Mouse (Mus musculus): ENCODE measurements around the gene Nit1. TPM values are rescaled to one million over a fixed set of nuclear protein-coding genes. Genes with fewer than 3 reads are reported as not detected.

Nit1 gene
- total and polyA plus RNA-seq, 3 experiments, result 17.9 to 26.3 TPM; not detected in 1

DNA sequence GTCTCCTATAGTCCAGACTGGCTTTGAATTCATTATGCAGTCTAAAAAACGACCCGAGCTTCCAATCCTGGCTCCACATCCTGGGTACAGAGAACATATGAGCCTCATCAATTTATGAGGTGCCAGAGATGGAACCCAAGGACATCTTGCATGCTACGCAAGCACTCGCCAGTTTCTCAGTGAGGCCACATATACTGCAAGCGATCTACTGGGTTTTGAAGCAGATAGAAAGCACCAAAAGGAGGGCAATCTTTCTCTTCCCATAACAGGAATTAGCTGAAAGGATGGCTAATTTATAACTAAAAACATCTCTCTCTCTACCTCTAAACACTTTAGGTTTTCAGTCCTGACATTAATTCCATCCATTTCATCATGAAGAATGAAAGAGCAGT lies 51.5 kb downstream of the Nit1 start:
- Histone ChIP-seq H3K4me1 (ENCODE audit: control insufficient read depth in 1 of 2, insufficient read depth in 2 of 2, low read length in 2 of 2) (peaks cover 0 to 9% of the 10 kb centered on the region in 2 experiments; a peak in 3 of 4 replicates), H3K36me3 (ENCODE audit: control insufficient read depth in 1 of 2, insufficient read depth in 2 of 2, low read length in 2 of 2) (peaks cover 0 to 14% of the 10 kb centered on the region in 2 experiments; a peak in 2 of 4 replicates), H3K9me3 (replicated peaks; ENCODE audit: insufficient read depth, low read length) (no peaks in the 10 kb centered on the region), H3K27ac (ENCODE audit: control insufficient read depth, low read depth, low read length) (peak overlapping the region; percentile 99; the same call in 1 of the 2 replicates), H3K27me3 (ENCODE audit: control insufficient read depth in 1 of 2, insufficient read depth in 2 of 2, low read length in 2 of 2) (no peaks in the 10 kb centered on the region; a peak in 1 of 4 replicates), H3K9ac (ENCODE audit: control insufficient read depth, low read depth, low read length, poor library complexity, severe bottlenecking) (peak overlapping the region; percentile 99), H3K4me3 (ENCODE audit: control insufficient read depth in 1 of 2, insufficient read depth in 1 of 2, low read depth in 2 of 2, low read length in 2 of 2) (peak overlapping the region; percentile 83 to 100), H3K79me2 (ENCODE audit: control insufficient read depth, insufficient read depth, low read length, poor library complexity) (peaks cover 14% of the 10 kb centered on the region)
- DNase-seq (ENCODE audit: low read depth, low spot score), result peak; percentile 62
- TF ChIP-seq BHLHE40 (IDR thresholded peaks at IDR 0.05; ENCODE audit: borderline replicate concordance, low read depth, low read length), result no peak
- 0 out of 2 replicates have a peak, but pooled peaks have one; percentile 19 for TF ChIP-seq CHD1 (IDR thresholded peaks at IDR 0.05; ENCODE audit: low read depth, low read length)

DNA sequence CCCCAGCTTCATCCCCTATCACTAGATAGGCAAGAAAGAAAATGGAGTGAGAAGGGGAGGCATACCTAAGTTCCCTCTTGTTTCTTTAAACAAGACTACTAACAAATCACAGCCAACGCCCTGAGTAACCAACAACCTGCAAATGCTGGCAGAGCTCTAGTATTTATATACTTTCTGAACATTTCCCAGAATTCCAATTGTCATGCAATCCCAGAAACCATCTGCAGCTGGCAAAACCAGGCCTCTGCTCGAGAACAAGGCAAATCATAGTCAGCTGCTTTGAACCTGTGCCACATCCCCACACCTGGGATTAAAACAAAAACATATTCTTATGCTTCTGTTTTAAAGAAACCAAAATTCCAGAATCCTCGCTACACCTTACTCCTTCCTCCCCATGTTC lies 52.1 kb downstream of the Nit1 start:
- peaks cover 14% of the 10 kb centered on the region for H3K79me2 ChIP-seq (ENCODE audit: control insufficient read depth, insufficient read depth, low read length, poor library complexity)
- H3K27ac ChIP-seq (ENCODE audit: control insufficient read depth, low read depth, low read length), result no peak overlapping the region
- H3K9ac ChIP-seq (ENCODE audit: control insufficient read depth, low read depth, low read length, poor library complexity, severe bottlenecking), result no peak overlapping the region
- H3K4me3 ChIP-seq (ENCODE audit: control insufficient read depth in 1 of 2, insufficient read depth in 1 of 2, low read depth in 2 of 2, low read length in 2 of 2), result peak overlapping the region in 1 of 2 experiments; percentile 83; a peak in 3 of 4 replicates
- TF ChIP-seq MYB (IDR thresholded peaks at IDR 0.05; ENCODE audit: low read depth, low read length), result no peak
- TF ChIP-seq CHD2 (IDR thresholded peaks at IDR 0.05; ENCODE audit: low read length), result no peak
- 0 out of 2 replicates have a peak, but pooled peaks have one; percentile 5 for TF ChIP-seq CHD1 (IDR thresholded peaks at IDR 0.05; ENCODE audit: low read depth, low read length)
- DNase-seq (ENCODE audit: low read depth, low spot score), result no peak
- H3K27me3 ChIP-seq (ENCODE audit: control insufficient read depth in 1 of 2, insufficient read depth in 2 of 2, low read length in 2 of 2), result no peaks in the 10 kb centered on the region; a peak in 1 of 4 replicates
- H3K36me3 ChIP-seq (ENCODE audit: control insufficient read depth in 1 of 2, insufficient read depth in 2 of 2, low read length in 2 of 2), result peaks cover 0 to 14% of the 10 kb centered on the region in 2 experiments; a peak in 2 of 4 replicates
- H3K4me1 ChIP-seq (ENCODE audit: control insufficient read depth in 1 of 2, insufficient read depth in 2 of 2, low read length in 2 of 2), result peaks cover 0 to 9% of the 10 kb centered on the region in 2 experiments; a peak in 3 of 4 replicates
- H3K9me3 ChIP-seq (replicated peaks; ENCODE audit: insufficient read depth, low read length), result no peaks in the 10 kb centered on the region

DNA sequence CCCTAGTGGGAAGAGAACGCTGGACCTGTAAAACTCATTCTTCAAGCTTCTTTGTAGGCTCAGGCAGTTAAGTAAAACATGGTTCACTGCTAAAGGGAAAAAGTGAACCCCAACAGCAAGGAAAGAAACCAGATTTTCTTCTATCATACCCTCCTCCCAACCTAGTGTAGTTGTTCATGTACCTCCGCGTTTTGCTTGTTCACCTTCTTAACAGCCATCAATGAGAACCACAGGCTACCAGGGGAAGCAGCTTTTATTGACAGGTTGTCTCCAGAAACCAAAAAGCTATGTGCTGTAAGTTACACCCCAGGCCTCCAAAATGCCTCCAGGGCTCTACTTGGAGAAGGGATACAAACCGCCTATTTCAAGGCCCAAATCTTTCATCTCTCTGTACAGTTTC lies 57.1 kb downstream of the Nit1 start:
- H3K27me3 ChIP-seq (ENCODE audit: control insufficient read depth in 1 of 2, insufficient read depth in 2 of 2, low read length in 2 of 2), result no peaks in the 10 kb centered on the region
- no peak overlapping the region for H3K27ac ChIP-seq (ENCODE audit: control insufficient read depth, low read depth, low read length)
- H3K9me3 ChIP-seq (replicated peaks; ENCODE audit: insufficient read depth, low read length), result no peaks in the 10 kb centered on the region
- H3K4me3 ChIP-seq (ENCODE audit: control insufficient read depth in 1 of 2, insufficient read depth in 1 of 2, low read depth in 2 of 2, low read length in 2 of 2), result no peak overlapping the region
- DNase-seq (ENCODE audit: low read depth, low spot score), result no peak
- peaks cover 0 to 9% of the 10 kb centered on the region in 2 experiments; a peak in 2 of 4 replicates for H3K36me3 ChIP-seq (ENCODE audit: control insufficient read depth in 1 of 2, insufficient read depth in 2 of 2, low read length in 2 of 2)
- peaks cover 14% of the 10 kb centered on the region for H3K79me2 ChIP-seq (ENCODE audit: control insufficient read depth, insufficient read depth, low read length, poor library complexity)
- H3K9ac ChIP-seq (ENCODE audit: control insufficient read depth, low read depth, low read length, poor library complexity, severe bottlenecking), result no peak overlapping the region
- TF ChIP-seq GATA1 (IDR thresholded peaks at IDR 0.05; ENCODE audit: low read depth, low read length), result no peak
- no peak for TF ChIP-seq SIN3A (IDR thresholded peaks at IDR 0.05; ENCODE audit: low read length)
- no peak for TF ChIP-seq EP300 (IDR thresholded peaks at IDR 0.05; ENCODE audit: low read depth in 1 of 2, low read length in 2 of 2)
- TF ChIP-seq JUND (IDR thresholded peaks at IDR 0.05; ENCODE audit: low read depth, low read length), result no peak
- no peak for TF ChIP-seq TAL1 (IDR thresholded peaks at IDR 0.05; ENCODE audit: low read length)
- no peak for TF ChIP-seq MAZ (IDR thresholded peaks at IDR 0.05; ENCODE audit: low read depth, low read length)
- no peak for TF ChIP-seq NELFE (IDR thresholded peaks at IDR 0.05; ENCODE audit: low read depth, low read length)
- no peak for TF ChIP-seq ELF1 (IDR thresholded peaks at IDR 0.05; ENCODE audit: low read depth, low read length)
- no peak for TF ChIP-seq POLR2AphosphoS5 (IDR thresholded peaks at IDR 0.05; ENCODE audit: borderline replicate concordance, low read depth, low read length)
- peaks cover 0 to 8% of the 10 kb centered on the region in 2 experiments for H3K4me1 ChIP-seq (ENCODE audit: control insufficient read depth in 1 of 2, insufficient read depth in 2 of 2, low read length in 2 of 2)

Other genes starting within 250 kb of the Nit1 start
- 0.69 and 0.75 TPM in 2 replicates for gene Cfap126, start 231.7 kb downstream of the Nit1 start, total RNA-seq (2012; rRNA removed)
- 1 to 10 TPM in 1 of 2 experiments, not detected in 1; 3.5 TPM for gene Cfap126, start 231.7 kb downstream of the Nit1 start, polyA plus RNA-seq (2012; ENCODE audit: insufficient read depth in 1 of 2, insufficient read length in 2 of 2, low read depth in 1 of 2, low replicate concordance in 2 of 2, missing spikeins in 1 of 2)
- 79.4 and 88.2 TPM in 2 replicates for gene Sdhc, start 195.0 kb downstream of the Nit1 start, total RNA-seq (2012; rRNA removed)
- 100 to 1,000 TPM in 1 of 2 experiments, not detected in 1; 224 TPM for gene Sdhc, start 195.0 kb downstream of the Nit1 start, polyA plus RNA-seq (2012; ENCODE audit: insufficient read depth in 1 of 2, insufficient read length in 2 of 2, low read depth in 1 of 2, low replicate concordance in 2 of 2, missing spikeins in 1 of 2)
- 0.10 TPM in 1 of 2 replicates, not detected in the other for gene Mpz, start 194.9 kb downstream of the Nit1 start, total RNA-seq (2012; rRNA removed)
- under 1 TPM in 1 of 2 experiments, not detected in 1; 0.28 TPM for gene Mpz, start 194.9 kb downstream of the Nit1 start, polyA plus RNA-seq (2012; ENCODE audit: insufficient read depth in 1 of 2, insufficient read length in 2 of 2, low read depth in 1 of 2, low replicate concordance in 2 of 2, missing spikeins in 1 of 2)
- not detected in 2 replicates for gene Pcp4l1, start 149.4 kb downstream of the Nit1 start, total RNA-seq (2012; rRNA removed)
- gene Pcp4l1, start 149.4 kb downstream of the Nit1 start, polyA plus RNA-seq (2012; ENCODE audit: insufficient read depth in 1 of 2, insufficient read length in 2 of 2, low read depth in 1 of 2, low replicate concordance in 2 of 2, missing spikeins in 1 of 2), result not detected
- gene Nr1i3, start 131.7 kb downstream of the Nit1 start, total RNA-seq (2012; rRNA removed), result 1.4 and 1.7 TPM in 2 replicates
- gene Nr1i3, start 131.7 kb downstream of the Nit1 start, polyA plus RNA-seq (2012; ENCODE audit: insufficient read depth in 1 of 2, insufficient read length in 2 of 2, low read depth in 1 of 2, low replicate concordance in 2 of 2, missing spikeins in 1 of 2), result under 1 TPM in 1 of 2 experiments, not detected in 1; 0.24 TPM
- 38.0 and 40.7 TPM in 2 replicates for gene Tomm40l, start 123.1 kb downstream of the Nit1 start, total RNA-seq (2012; rRNA removed)
- 10 to 100 TPM in 1 of 2 experiments, not detected in 1; 43.4 TPM for gene Tomm40l, start 123.1 kb downstream of the Nit1 start, polyA plus RNA-seq (2012; ENCODE audit: insufficient read depth in 1 of 2, insufficient read length in 2 of 2, low read depth in 1 of 2, low replicate concordance in 2 of 2, missing spikeins in 1 of 2)
- gene Apoa2, start 120.6 kb downstream of the Nit1 start, total RNA-seq (2012; rRNA removed), result not detected in 2 replicates
- gene Apoa2, start 120.6 kb downstream of the Nit1 start, polyA plus RNA-seq (2012; ENCODE audit: insufficient read depth in 1 of 2, insufficient read length in 2 of 2, low read depth in 1 of 2, low replicate concordance in 2 of 2, missing spikeins in 1 of 2), result under 1 TPM in 1 of 2 experiments, not detected in 1; 0.15 TPM
- gene Fcer1g, start 111.3 kb downstream of the Nit1 start, total RNA-seq (2012; rRNA removed), result 0.36 and 0.62 TPM in 2 replicates
- gene Fcer1g, start 111.3 kb downstream of the Nit1 start, polyA plus RNA-seq (2012; ENCODE audit: insufficient read depth in 1 of 2, insufficient read length in 2 of 2, low read depth in 1 of 2, low replicate concordance in 2 of 2, missing spikeins in 1 of 2), result 1 to 10 TPM in 1 of 2 experiments, not detected in 1; 1.1 TPM
- not detected in 2 replicates for gene Adamts4, start 95.2 kb downstream of the Nit1 start, total RNA-seq (2012; rRNA removed)
- gene Adamts4, start 95.2 kb downstream of the Nit1 start, polyA plus RNA-seq (2012; ENCODE audit: insufficient read depth in 1 of 2, insufficient read length in 2 of 2, low read depth in 1 of 2, low replicate concordance in 2 of 2, missing spikeins in 1 of 2), result under 1 TPM in 1 of 2 experiments, not detected in 1; 0.03 TPM
- gene Ndufs2, start 94.3 kb downstream of the Nit1 start, total RNA-seq (2012; rRNA removed), result 164 and 169 TPM in 2 replicates
- gene Ndufs2, start 94.3 kb downstream of the Nit1 start, polyA plus RNA-seq (2012; ENCODE audit: insufficient read depth in 1 of 2, insufficient read length in 2 of 2, low read depth in 1 of 2, low replicate concordance in 2 of 2, missing spikeins in 1 of 2), result 100 to 1,000 TPM; 292 to 415 TPM
- gene B4galt3, start 75.3 kb downstream of the Nit1 start, total RNA-seq (2012; rRNA removed), result 16.5 and 16.8 TPM in 2 replicates
- gene B4galt3, start 75.3 kb downstream of the Nit1 start, polyA plus RNA-seq (2012; ENCODE audit: insufficient read depth in 1 of 2, insufficient read length in 2 of 2, low read depth in 1 of 2, low replicate concordance in 2 of 2, missing spikeins in 1 of 2), result 10 to 100 TPM in 1 of 2 experiments, not detected in 1; 33.1 TPM
- 21.5 and 27.0 TPM in 2 replicates for gene Ppox, start 64.5 kb downstream of the Nit1 start, total RNA-seq (2012; rRNA removed)
- 10 to 100 TPM in 1 of 2 experiments, not detected in 1; 63.6 TPM for gene Ppox, start 64.5 kb downstream of the Nit1 start, polyA plus RNA-seq (2012; ENCODE audit: insufficient read depth in 1 of 2, insufficient read length in 2 of 2, low read depth in 1 of 2, low replicate concordance in 2 of 2, missing spikeins in 1 of 2)
- 10.0 and 11.3 TPM in 2 replicates for gene Usp21, start 57.7 kb downstream of the Nit1 start, total RNA-seq (2012; rRNA removed)
- 10 to 100 TPM in 1 of 2 experiments, not detected in 1; 66.4 TPM for gene Usp21, start 57.7 kb downstream of the Nit1 start, polyA plus RNA-seq (2012; ENCODE audit: insufficient read depth in 1 of 2, insufficient read length in 2 of 2, low read depth in 1 of 2, low replicate concordance in 2 of 2, missing spikeins in 1 of 2)
- 100 and 101 TPM in 2 replicates for gene Ufc1, start 50.6 kb downstream of the Nit1 start, total RNA-seq (2012; rRNA removed)
- 100 to 1,000 TPM in 1 of 2 experiments, 10 to 100 TPM in 1; 71.0 to 408 TPM for gene Ufc1, start 50.6 kb downstream of the Nit1 start, polyA plus RNA-seq (2012; ENCODE audit: insufficient read depth in 1 of 2, insufficient read length in 2 of 2, low read depth in 1 of 2, low replicate concordance in 2 of 2, missing spikeins in 1 of 2)
- 24.9 and 28.7 TPM in 2 replicates for gene Dedd, start 16.5 kb downstream of the Nit1 start, total RNA-seq (2012; rRNA removed)
- 10 to 100 TPM in 1 of 2 experiments, not detected in 1; 44.9 TPM for gene Dedd, start 16.5 kb downstream of the Nit1 start, polyA plus RNA-seq (2012; ENCODE audit: insufficient read depth in 1 of 2, insufficient read length in 2 of 2, low read depth in 1 of 2, low replicate concordance in 2 of 2, missing spikeins in 1 of 2)
- 33.8 and 36.2 TPM in 2 replicates for gene Pfdn2, start within 50 bp of the Nit1 start, total RNA-seq (2012; rRNA removed)
- gene Pfdn2, start within 50 bp of the Nit1 start, polyA plus RNA-seq (2012; ENCODE audit: insufficient read depth in 1 of 2, insufficient read length in 2 of 2, low read depth in 1 of 2, low replicate concordance in 2 of 2, missing spikeins in 1 of 2), result 100 to 1,000 TPM in 1 of 2 experiments, not detected in 1; 329 TPM
- 0.08 and 0.10 TPM in 2 replicates for gene Klhdc9, start 15.2 kb upstream of the Nit1 start, total RNA-seq (2012; rRNA removed)
- not detected for gene Klhdc9, start 15.2 kb upstream of the Nit1 start, polyA plus RNA-seq (2012; ENCODE audit: insufficient read depth in 1 of 2, insufficient read length in 2 of 2, low read depth in 1 of 2, low replicate concordance in 2 of 2, missing spikeins in 1 of 2)
- gene Nectin4, start 24.5 kb upstream of the Nit1 start, total RNA-seq (2012; rRNA removed), result 0.04 TPM in 1 of 2 replicates, not detected in the other
- gene Nectin4, start 24.5 kb upstream of the Nit1 start, polyA plus RNA-seq (2012; ENCODE audit: insufficient read depth in 1 of 2, insufficient read length in 2 of 2, low read depth in 1 of 2, low replicate concordance in 2 of 2, missing spikeins in 1 of 2), result under 1 TPM in 1 of 2 experiments, not detected in 1; 0.15 TPM
- gene Arhgap30, start 43.3 kb upstream of the Nit1 start, total RNA-seq (2012; rRNA removed), result 31.0 and 31.5 TPM in 2 replicates
- 10 to 100 TPM in 1 of 2 experiments, not detected in 1; 41.2 TPM for gene Arhgap30, start 43.3 kb upstream of the Nit1 start, polyA plus RNA-seq (2012; ENCODE audit: insufficient read depth in 1 of 2, insufficient read length in 2 of 2, low read depth in 1 of 2, low replicate concordance in 2 of 2, missing spikeins in 1 of 2)
- gene Usf1, start 65.7 kb upstream of the Nit1 start, total RNA-seq (2012; rRNA removed), result 50.0 and 56.0 TPM in 2 replicates
- 10 to 100 TPM in 1 of 2 experiments, not detected in 1; 55.0 TPM for gene Usf1, start 65.7 kb upstream of the Nit1 start, polyA plus RNA-seq (2012; ENCODE audit: insufficient read depth in 1 of 2, insufficient read length in 2 of 2, low read depth in 1 of 2, low replicate concordance in 2 of 2, missing spikeins in 1 of 2)
- 0.49 and 0.50 TPM in 2 replicates for gene Tstd1, start 73.2 kb upstream of the Nit1 start, total RNA-seq (2012; rRNA removed)
- 1 to 10 TPM in 1 of 2 experiments, not detected in 1; 1.4 TPM for gene Tstd1, start 73.2 kb upstream of the Nit1 start, polyA plus RNA-seq (2012; ENCODE audit: insufficient read depth in 1 of 2, insufficient read length in 2 of 2, low read depth in 1 of 2, low replicate concordance in 2 of 2, missing spikeins in 1 of 2)
- gene F11r, start 91.9 kb upstream of the Nit1 start, total RNA-seq (2012; rRNA removed), result 0.31 and 0.42 TPM in 2 replicates
- 1 to 10 TPM in 1 of 2 experiments, not detected in 1; 1.8 TPM for gene F11r, start 91.9 kb upstream of the Nit1 start, polyA plus RNA-seq (2012; ENCODE audit: insufficient read depth in 1 of 2, insufficient read length in 2 of 2, low read depth in 1 of 2, low replicate concordance in 2 of 2, missing spikeins in 1 of 2)
- gene Alyref2, start 157.8 kb upstream of the Nit1 start, total RNA-seq (2012; rRNA removed), result 4.6 and 5.5 TPM in 2 replicates
- 1 to 10 TPM in 1 of 2 experiments, not detected in 1; 8.8 TPM for gene Alyref2, start 157.8 kb upstream of the Nit1 start, polyA plus RNA-seq (2012; ENCODE audit: insufficient read depth in 1 of 2, insufficient read length in 2 of 2, low read depth in 1 of 2, low replicate concordance in 2 of 2, missing spikeins in 1 of 2)
- gene Itln1, start 189.6 kb upstream of the Nit1 start, total RNA-seq (2012; rRNA removed), result not detected in 2 replicates
- not detected for gene Itln1, start 189.6 kb upstream of the Nit1 start, polyA plus RNA-seq (2012; ENCODE audit: insufficient read depth in 1 of 2, insufficient read length in 2 of 2, low read depth in 1 of 2, low replicate concordance in 2 of 2, missing spikeins in 1 of 2)
- gene Cd244a, start 213.5 kb upstream of the Nit1 start, total RNA-seq (2012; rRNA removed), result not detected in 2 replicates
- gene Cd244a, start 213.5 kb upstream of the Nit1 start, polyA plus RNA-seq (2012; ENCODE audit: insufficient read depth in 1 of 2, insufficient read length in 2 of 2, low read depth in 1 of 2, low replicate concordance in 2 of 2, missing spikeins in 1 of 2), result not detected